Mouse (Mus musculus): ENCODE data around the gene Ino80e.
"Not testable (repeated sequence)": the region's sequence is repeated elsewhere in the genome, so short reads cannot be mapped to it uniquely, and the experiment has no call there.

The Ino80e gene

DNA sequence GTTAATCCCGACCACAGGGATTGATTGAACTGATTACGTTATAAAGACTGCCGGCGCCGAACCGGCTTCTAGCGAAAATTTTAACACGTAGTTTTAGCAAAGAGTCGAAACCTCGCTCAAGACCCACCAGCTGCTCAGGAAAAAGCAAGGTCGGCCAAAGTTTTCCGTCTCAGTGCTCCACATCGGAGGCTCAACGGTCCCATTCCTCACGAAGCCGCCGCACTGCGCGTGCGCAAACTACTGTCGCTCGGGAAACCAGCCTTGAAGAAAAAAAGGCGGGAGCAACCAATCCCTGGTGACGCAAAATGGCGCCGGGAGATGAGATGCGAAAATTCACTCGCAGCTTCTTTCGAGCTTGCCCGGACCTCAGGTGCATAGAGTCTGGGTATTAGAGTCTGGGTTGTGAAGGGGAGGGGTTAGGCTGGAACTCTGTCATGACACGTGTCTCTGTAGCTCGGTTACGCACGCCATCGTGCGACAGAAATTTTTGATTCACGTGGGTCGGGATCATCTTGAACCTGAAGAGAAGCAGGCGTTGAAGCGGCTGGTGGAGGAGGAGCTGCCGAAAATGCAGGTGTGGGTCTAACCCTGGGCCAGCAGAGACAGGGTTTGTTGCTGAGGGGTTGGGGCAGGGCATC lies at the start of gene Ino80e:
Gene Ino80e (minus strand): TSS at position 231 of the 638 bp plus-strand sequence.
- peak; percentile 87 to 91 for DNase-seq (ENCODE audit: low spot score in 2 of 2)

DNA sequence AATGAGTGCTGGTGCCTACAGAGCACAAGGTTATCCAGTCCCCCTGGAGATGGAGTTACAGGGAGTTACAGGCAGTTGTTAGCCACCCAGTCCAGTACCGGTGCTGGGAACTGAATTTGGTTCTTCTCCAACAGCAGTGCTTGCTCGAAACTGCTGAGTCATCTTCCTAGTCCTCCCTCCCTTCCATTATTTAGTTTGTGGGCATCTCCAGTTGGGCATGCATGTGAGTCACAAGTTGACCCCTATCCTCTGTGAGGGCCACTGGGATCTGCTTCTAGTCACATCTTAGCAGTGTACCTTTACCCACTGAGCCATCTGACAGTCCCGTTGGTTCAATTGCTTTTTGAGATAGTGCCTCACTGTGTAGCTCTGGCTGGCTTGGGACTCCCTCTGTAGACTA lies 43.4 kb upstream of the Ino80e start:
- no peak for DNase-seq (ENCODE audit: low spot score in 2 of 2)

DNA sequence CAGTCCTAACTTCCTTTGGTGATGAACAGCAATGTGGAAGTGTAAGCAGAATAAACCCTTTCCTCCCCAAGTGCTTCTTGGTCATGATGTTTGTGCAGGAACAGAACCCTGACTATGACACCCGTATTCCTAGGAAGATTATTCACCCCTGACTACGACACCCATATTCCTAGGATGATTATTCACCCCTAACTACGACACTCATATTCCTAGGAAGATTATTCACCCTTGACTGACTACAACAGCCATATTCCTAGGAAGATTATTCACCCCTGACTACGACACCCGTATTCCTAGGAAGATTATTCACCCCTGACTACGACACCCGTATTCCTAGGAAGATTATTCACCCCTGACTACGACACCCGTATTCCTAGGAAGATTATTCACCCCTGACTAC lies 37.6 kb upstream of the Ino80e start:
- not testable (repeated sequence) for DNase-seq (ENCODE audit: low spot score in 2 of 2)

DNA sequence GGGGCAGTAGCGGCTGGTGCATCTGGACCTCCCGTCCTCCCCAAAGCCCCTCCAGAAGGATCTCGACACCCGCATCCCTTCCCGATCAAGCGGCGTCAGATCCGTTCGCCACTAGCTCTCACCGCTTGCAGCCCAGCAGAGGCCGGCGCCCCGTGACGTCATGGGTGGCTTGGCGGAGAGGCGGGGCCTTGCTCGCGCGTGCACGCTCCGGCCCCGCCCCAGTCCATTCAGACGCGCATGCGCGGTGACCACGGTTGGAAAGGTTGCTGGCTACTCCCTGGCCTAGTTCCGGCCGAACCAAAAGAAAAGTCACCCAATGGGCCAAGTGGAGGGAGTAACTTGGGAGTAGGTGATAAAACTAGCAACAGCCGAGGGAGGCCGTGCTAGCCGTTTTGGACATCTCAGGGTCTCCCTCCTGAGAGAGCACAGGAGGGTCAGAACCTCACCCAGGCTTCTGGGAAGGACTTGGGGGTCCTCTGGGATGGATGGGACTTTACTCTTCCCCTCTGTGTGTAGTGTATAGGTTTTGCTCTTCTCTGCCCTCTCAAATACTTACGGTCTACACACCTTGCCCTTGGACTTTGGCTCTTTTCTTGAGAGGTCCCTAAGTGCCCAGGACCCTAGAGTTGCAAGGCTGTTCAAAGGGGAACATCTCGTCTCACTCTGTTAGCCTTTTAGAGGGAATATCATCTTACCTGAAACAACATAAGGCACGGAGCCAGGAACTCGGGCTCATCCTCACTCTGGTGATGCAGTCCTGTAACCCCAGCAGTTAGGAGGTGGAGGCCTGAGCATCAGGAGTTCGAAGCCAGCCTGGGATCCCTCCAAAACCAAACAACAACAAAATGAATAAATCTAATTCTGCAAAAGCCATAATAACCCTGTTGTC lies 36.2 kb upstream of the Ino80e start:
- DNase-seq (ENCODE audit: low spot score in 2 of 2): peak; percentile 85 to 96

DNA sequence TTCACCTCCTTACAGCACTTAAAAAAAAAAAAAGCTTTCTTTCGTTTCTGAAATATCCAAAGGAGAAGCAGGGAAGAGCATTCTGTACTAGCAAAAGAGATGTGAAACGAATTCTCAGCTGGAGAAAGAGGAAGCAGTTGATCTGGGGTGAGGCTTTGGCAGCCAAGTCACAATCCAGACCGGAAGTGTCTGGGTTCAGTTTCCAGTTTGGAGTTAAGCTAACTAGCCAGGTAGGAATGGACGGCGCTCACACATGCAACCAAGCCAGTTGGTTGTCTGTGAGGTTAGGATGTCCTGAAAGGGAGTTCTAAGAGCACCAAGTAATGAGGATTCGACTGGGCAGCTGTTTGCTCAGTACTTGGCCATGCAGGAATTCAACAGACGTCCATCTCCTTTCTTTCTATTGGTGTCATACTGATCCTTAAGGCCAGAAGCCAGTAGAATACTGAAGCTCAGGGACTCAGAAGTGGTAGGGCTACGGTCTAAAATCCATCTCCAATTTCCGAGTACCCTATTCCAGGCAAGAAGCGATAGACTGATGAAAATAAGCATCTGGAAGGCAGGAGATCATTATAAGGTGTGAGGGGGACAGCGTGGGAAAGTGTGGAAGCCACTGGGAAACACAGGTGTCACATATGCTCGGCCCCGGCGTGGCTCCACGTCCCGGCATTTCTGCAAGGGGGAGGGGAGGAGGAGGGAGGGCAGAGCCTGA lies 35.4 kb upstream of the Ino80e start:
- DNase-seq (ENCODE audit: low spot score in 2 of 2): no peak

DNA sequence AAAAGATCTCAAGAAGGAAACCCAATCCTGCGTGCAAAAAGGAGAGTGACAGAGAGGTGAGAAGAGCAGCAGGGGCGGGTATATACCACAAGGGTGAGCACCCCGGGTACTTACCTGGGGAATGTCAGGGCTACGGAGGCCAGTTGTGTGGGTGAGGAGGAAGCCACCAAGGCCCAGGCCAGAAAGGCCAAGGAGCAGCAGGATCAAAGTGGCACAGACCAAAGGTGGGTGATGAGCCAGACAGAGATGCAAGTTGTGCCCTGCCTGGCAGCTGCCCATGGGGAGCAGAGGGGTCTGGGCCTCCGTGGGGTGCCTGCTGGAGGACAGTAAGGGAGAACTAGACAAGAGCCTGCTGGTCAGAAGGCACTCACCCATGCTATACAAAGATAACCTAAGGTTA lies 34.7 kb upstream of the Ino80e start:
- DNase-seq (ENCODE audit: low spot score in 2 of 2): no peak

DNA sequence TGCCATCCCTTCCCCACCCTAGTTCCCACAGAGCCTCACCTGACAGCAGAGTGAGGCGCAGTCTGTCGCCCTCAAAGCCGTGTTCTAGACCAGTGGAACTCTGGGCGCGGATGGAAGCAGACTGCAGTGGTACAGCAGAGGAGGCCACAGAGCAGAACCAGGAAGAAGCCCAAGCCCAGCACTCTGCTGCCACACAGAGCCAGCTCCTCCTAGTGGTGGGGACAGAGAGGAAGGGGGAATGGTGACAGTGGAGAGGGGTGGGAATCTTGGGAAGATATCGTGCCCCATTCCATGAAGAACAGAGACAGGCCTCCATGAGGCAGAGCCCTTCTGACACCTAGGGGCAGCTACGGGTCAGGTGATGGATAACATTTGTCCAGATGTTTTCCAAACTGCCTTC lies 26.7 kb upstream of the Ino80e start:
- DNase-seq (ENCODE audit: low spot score in 2 of 2): peak in 1 of 2 experiments; percentile 24

DNA sequence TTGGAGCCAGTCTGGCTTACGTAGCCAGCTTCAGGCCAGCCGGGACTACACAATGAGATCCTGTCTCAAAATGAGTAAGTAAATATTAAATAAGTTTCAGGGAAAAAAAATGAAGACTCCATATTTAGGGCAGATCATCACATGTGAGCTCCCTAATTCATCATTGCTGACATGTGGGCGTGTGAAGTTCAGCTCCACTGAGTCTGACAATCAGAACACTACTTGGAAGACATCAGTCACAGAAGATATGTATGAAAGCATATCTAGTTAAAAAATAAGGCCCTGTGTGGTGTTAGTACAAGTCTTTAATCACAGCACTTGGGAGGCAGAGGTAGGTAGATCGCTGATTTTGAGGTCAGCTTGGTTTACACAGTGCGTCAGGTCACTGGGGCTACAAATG lies 25.1 kb upstream of the Ino80e start:
- DNase-seq (ENCODE audit: low spot score in 2 of 2): no peak

DNA sequence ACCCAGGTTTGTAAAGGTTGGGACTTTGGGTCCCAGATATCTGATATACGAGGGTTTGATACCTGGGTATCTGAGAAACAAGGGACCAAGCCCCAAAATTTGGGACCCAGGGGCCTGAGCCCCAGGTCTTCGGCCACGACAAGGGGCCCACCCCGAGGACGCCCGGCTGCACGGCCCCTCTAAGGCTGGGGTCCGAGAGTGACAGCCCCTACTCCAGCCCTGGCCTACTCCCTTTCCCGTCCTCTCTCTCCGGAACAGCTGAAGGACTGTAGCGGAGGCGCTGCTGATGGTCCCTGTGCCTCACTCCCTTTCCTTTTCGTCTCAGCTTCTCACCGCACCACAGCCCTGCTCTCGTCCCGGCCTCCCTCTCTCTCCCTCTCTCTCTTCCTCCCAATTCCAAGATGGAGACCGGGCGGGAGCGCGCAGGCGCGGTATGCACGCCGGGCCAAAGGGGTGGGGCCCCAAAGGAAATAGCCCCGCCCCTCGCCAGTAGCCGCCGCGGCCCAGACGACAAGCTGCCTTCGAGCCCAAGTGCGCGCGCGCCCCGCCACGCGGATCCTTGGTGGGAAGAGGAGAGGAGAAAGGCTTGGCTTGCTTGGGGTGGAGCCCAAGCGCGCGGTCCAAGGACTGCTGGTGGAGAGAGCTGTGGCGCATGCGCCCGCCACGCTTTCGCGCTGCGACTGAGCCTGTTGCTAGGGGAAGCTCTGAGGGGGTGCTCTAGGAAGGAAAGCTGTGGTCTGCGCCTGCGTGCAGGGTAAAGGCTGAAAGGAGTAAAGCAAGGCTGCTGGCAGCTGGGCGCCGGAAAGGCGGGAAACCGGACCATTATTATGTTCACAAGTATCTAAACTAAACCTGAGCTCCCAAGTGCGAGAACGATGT lies 22.3 kb upstream of the Ino80e start, which contains the start of gene Taok2:
Gene Taok2 (minus strand): TSS at position 418 of the 879 bp plus-strand sequence.
- peak; percentile 92 to 93 for DNase-seq (ENCODE audit: low spot score in 2 of 2)

DNA sequence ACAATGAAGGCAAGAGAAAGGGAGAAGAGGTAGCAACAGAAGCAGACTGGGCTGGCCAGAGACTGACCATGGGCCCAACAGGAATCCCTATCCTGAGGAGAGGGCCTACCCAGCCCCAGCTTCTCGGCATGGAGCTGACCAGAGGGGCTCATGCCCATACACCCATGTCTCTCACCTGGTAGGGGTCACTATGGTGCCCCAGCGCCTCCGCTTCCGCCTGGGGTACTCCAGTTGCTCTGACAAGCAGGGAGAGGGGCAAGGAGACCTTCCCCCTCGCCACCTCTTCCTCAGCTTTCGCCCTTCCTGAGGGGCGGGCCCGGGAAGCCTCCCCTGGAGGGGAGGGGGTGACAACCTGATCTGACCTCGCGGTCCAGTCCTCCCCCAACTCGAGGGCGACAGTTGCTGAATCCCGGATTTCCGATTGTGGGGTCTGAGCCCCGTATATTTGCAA lies 21.6 kb upstream of the Ino80e start:
- DNase-seq (ENCODE audit: low spot score in 2 of 2): peak; percentile 22 to 36

DNA sequence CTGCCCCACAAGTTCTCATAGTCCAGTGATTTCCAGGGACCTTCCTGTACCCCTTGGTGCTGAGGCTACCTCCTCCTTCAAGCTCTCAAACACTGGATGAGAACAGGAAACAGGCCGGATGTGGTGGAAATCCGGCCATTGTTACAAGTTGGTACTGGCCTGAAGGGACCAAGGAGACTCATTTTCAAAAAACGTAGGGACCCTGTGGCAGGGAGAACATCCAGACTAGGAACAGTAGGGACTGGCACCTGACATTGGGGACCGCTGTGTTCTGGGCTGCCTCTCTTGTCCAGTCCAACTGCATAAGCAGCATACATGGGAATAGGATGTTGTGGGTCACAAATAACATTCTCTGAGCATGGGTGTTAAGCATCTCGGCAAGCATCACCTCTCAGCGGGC lies 18.9 kb upstream of the Ino80e start:
- DNase-seq (ENCODE audit: low spot score in 2 of 2): no peak

DNA sequence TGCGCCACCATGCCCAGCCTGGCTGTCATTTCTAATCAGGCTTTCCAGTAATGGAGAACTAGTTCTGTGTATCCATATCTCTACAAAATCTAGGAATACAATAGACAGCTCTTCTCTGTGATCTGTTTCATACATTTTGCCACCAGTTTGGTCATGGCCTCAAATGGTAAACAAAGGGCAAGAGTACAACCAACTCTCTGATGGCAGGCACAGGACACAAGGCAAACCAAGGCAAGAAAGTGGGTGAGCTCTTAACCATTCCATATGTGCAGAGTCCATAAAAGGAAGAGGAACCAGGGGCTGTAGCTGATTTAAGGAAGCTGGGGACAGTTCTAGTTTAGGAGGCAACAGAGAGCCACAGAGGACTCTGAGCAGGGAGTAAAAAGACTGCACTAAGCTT lies 15.1 kb upstream of the Ino80e start:
- DNase-seq (ENCODE audit: low spot score in 2 of 2): no peak

DNA sequence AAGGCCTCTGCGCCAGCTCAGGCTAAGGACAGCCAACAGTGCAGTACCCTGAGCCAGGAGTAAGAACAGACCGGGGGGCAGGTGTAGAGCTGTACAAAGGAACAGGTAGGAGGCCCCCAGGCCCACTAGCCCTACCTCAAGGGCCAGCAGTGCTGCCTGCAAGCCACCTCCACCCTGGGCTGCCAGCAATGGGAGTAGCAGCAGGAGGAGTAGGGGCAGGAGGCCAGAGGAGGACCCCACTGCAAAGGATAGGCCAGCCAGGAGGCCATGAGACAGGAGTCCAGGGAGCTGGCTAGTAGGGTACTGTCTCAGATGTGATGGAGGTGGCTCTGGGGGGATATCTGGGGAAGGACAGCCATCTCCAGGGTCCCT lies 8.3 kb upstream of the Ino80e start:
- DNase-seq (ENCODE audit: low spot score in 2 of 2): no peak

DNA sequence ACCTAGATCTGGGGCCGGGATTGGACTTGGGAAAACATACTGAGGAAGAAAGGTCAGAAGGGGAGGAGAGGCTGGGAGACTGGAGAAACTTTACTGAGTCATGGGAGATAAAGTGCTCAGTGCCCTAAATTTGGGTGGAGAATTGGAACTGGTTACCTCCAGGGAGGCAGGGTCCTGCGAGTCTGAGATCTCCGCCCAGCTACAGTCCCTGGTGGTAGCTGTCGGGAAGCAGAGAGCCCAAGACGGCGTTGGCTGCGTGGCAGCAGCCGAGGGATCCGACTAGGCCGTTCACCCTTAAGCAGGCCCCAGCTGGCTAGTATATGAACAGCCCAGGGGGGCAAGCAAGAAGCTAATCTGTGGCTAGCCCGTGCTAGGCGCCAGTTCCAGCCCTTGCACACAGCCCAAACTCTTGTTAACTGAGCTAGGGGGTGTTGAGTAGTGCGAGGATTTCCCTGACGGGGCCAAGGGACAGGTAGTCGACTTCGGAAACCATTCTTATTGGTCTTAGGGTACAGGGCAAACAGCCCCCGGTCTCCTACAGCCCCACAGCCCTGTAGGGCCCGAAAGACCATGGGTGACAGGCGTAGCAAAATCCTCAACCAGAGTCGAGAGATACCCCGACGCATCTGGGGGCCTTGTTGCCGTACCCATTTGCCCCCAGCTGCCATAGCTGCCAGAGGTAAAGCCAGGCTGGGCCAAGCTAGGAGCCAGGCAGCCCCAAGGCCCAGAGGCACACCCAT lies 7.8 kb upstream of the Ino80e start:
- DNase-seq (ENCODE audit: low spot score in 2 of 2): no peak

DNA sequence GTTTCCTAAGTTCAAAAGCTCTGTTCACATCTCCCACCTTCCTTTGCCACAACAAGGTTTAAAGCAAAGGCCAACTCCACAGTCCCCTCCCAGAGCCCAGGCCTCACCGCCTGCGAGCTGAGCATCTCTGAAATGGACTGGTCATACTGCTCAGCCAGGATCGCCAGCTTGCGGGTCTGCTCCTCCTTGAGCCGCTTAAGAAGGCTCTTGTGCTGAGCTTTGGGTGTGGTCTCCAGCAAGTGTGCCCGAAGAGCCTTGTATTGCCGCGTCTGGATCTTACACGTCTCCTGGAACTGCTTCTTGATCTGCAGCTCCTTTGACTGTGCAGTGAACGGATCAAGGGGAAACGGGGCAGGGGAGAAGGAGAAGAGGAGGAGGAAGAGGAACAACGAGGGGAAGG lies 5.8 kb upstream of the Ino80e start:
- DNase-seq (ENCODE audit: low spot score in 2 of 2): no peak

DNA sequence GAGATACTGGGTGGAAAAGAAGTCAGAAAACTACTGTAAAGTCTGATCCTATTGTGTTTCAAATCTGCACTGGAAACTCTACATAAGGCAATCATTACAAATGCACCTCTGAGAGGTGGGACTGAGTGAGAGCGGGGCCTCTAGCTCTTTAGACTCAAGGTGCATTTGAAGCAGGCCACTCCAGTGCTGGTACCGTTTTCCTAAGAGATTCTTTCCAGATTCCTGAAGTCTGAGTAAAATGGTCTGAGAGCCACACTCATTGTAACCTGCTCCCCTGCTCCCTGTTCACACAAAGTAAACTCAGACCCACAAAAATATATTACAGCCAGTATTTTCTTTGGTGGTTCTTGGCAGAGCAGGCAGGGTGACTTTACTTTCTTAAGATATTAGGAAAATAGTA lies 5.4 kb upstream of the Ino80e start:
- no peak for DNase-seq (ENCODE audit: low spot score in 2 of 2)

DNA sequence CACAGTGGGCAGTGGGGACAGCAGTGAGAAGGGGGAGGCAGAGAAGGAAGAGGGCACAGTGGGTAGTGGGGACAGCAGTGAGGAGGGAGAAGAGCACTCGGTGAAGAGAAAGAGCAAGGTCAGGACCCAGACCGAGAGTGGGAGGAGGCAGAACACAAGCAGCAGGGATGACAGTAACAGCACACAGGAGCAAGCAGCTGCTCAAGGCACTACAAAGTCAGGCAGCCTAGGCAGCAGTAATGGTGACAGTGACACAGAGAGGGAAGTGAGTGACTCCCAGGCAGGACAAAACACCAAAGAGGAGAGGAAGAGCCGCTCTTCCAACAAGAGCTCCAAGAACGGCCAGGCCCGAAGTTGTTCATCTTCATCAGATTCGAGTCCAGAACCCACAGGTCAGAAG lies 1.6 kb upstream of the Ino80e start:
- no peak for DNase-seq (ENCODE audit: low spot score in 2 of 2)

DNA sequence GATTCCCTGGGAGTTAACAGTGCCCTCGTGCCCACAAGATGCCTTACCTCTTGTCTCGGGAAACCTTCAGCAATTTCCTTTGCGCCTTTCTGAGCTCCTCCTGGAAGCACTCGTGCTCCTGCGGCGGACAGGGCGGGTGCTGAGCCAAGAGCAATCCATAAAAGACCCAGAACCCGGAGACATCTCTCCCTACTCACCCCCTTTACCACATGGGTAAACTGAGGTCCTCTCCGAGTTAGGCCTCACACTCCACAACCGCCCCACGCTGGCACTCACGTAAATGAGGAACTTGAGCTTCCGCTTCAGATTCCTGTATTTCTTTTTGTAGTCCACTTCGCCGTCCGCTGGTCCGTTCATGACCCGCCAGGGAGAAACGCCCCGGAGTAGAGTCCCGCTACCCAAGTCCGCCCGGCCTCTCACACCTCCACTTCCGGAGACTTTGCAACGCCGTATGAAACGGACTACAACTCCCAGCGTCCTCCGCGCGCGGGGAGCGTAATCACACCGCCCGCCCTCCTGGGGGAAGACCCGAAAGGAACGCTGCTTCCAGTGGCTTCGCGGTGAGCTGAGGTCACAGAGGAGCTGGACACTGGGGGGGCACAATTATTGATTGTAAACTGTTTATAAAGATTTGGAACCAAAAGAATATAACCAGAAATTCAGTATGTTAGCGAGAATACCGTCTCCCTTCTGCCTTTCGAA lies 597 bp downstream of the Ino80e start, which contains the start of gene Hirip3:
Gene Hirip3 (plus strand): TSS at position 544 of the 702 bp plus-strand sequence.
- DNase-seq (ENCODE audit: low spot score in 2 of 2): peak; percentile 87 to 89

DNA sequence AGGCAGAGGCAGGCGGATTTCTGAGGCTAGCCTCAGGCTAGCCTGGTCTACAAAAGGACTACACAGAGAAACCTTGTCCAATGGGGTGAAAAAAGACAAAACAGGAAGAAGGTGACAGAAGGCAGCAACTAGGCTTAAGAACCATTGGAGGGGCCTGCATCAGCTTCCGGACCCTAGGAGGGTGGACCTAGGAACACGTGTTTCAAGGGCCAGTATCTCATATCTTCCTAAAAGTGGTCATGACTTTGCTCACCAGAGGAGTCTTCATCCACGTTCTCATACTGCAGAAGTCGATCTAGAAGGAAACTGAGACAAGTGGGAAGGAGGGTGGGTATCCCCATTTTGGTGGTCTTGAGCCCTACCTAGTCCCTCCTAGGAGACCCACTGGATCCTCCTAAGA lies 1.2 kb downstream of the Ino80e start:
- no peak for DNase-seq (ENCODE audit: low spot score in 2 of 2)
